Mouse (Mus musculus): ENCODE measurements around the gene Fgf14.

DNA sequence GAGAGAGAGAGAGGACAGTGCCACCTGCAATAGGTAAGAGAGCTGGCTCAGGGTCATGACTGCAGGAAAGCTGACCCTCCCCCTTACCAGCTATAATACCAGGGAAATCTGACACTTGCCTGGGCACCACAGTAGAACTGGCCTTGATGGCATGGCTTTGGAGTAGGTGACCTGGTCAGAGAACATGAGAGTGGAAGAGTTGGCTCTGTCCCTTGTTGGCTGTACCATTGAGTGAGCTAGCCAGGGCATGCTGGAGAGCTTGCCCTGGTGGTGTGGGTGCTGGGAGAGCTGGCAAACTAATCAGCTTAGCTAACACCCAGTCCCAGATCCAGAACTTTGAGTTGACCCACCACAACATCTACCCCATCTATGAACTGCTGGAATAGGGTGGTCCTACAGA, 348.5 kb downstream of the Fgf14 start:
- TF ChIP-seq CTCF (IDR thresholded peaks at IDR 0.05; ENCODE audit: low read depth): no peak
- no peak for TF ChIP-seq EP300 (IDR thresholded peaks at IDR 0.05; ENCODE audit: low read depth)
